Mouse (Mus musculus) MEL (cell line): ENCODE results near the gene Gm6993. TPM values are rescaled to one million over a fixed set of nuclear protein-coding genes. Genes with fewer than 3 reads are reported as not detected.

Source experiments
- DNase-seq: peaks from one replicate; pipeline ENCODE4 v3.0.0; 2011; ENCODE audit warnings: low read depth, low spot score
- H3K27ac ChIP-seq: 2 replicates; pipeline ENCODE4 v1.5.1; 2012; ENCODE audit warnings: low read depth, mild to moderate bottlenecking, control low read depth, low read length, moderate library complexity; ENCODE audit not compliant: control insufficient read depth
- H3K27me3 ChIP-seq, 2 experiments: fragments of 150-350 bp in 1 of 2; sonication (generic) in 1 of 2; 2 replicates each; pipeline ENCODE4 v1.6.1; 2012; ENCODE audit warnings: low read length in 2 of 2, mild to moderate bottlenecking in 2 of 2, improper control_type of control experiment in 1 of 2, moderate library complexity in 1 of 2; ENCODE audit not compliant: insufficient read depth in 2 of 2, control insufficient read depth in 1 of 2
- H3K36me3 ChIP-seq, 2 experiments: 2 replicates each; pipeline ENCODE4 v1.6.1; 2012 to 2014; ENCODE audit warnings: low read length in 2 of 2, improper control_type of control experiment in 1 of 2, inconsistent platforms in 1 of 2, mild to moderate bottlenecking in 1 of 2; ENCODE audit not compliant: insufficient read depth in 2 of 2, control insufficient read depth in 1 of 2
- H3K4me1 ChIP-seq, 2 experiments: fragments of 150-350 bp in 1 of 2; sonication (generic) in 1 of 2; 2 replicates each; pipeline ENCODE4 v1.6.1; 2012; ENCODE audit warnings: low read length in 2 of 2, improper control_type of control experiment in 1 of 2, mild to moderate bottlenecking in 1 of 2; ENCODE audit not compliant: insufficient read depth in 2 of 2, control insufficient read depth in 1 of 2
- H3K4me3 ChIP-seq, 2 experiments: fragments of 150-350 bp in 1 of 2; sonication (generic) in 1 of 2; 2 replicates each; pipeline ENCODE4 v1.5.1; 2012; ENCODE audit warnings: low read depth in 2 of 2, low read length in 2 of 2, mild to moderate bottlenecking in 2 of 2, moderate library complexity in 2 of 2, control low read depth in 1 of 2, improper control_type of control experiment in 1 of 2; ENCODE audit not compliant: control insufficient read depth in 1 of 2, insufficient read depth in 1 of 2
- H3K79me2 ChIP-seq: 2 replicates; pipeline ENCODE4 v1.6.1; 2012; ENCODE audit warnings: mild to moderate bottlenecking, low read length, moderate library complexity; ENCODE audit not compliant: control insufficient read depth, poor library complexity, insufficient read depth
- H3K9ac ChIP-seq: 2 replicates; pipeline ENCODE4 v1.6.1; 2012; ENCODE audit warnings: low read depth, mild to moderate bottlenecking, control low read depth, low read length, moderate library complexity; ENCODE audit not compliant: control insufficient read depth, poor library complexity, severe bottlenecking
- H3K9me3 ChIP-seq: fragments of 150-350 bp; sonication (generic); replicated peaks from 2 replicates; pipeline ENCODE4 v1.6.1; 2012; ENCODE audit warnings: mild to moderate bottlenecking, low read length, improper control_type of control experiment, moderate library complexity; ENCODE audit not compliant: insufficient read depth
- CHD2 ChIP-seq: IDR thresholded peaks from 2 replicates; pipeline ENCODE4 v1.6.1; 2011; ENCODE audit warnings: low read length, improper control_type of control experiment
- CTCF ChIP-seq, 3 experiments: IDR thresholded peaks in 2 of 3; conservative IDR thresholded peaks in 1 of 3; 2 replicates each; pipeline ENCODE4 v1.5.1; 2011 to 2012; ENCODE audit warnings: low read length in 3 of 3, low read depth in 2 of 3, mild to moderate bottlenecking in 2 of 3, improper control_type of control experiment in 1 of 3, inconsistent platforms in 1 of 3, mixed read lengths in 1 of 3, moderate library complexity in 1 of 3; ENCODE audit not compliant: control insufficient read depth in 1 of 3, insufficient read depth in 1 of 3, poor library complexity in 1 of 3, severe bottlenecking in 1 of 3
- E2F4 ChIP-seq: IDR thresholded peaks from 2 replicates; pipeline ENCODE4 v1.6.1; 2011; ENCODE audit warnings: low read depth, low read length, improper control_type of control experiment, borderline replicate concordance
- ELF1 ChIP-seq: IDR thresholded peaks from 2 replicates; pipeline ENCODE4 v1.6.1; 2014; ENCODE audit warnings: low read depth, mild to moderate bottlenecking, inconsistent platforms, low read length, improper control_type of control experiment, moderate library complexity
- ETS1 ChIP-seq: IDR thresholded peaks from 2 replicates; pipeline ENCODE4 v1.6.1; 2012; ENCODE audit warnings: low read depth, mild to moderate bottlenecking, inconsistent platforms, low read length, improper control_type of control experiment, moderate library complexity
- GATA1 ChIP-seq: IDR thresholded peaks from 2 replicates; pipeline ENCODE4 v1.6.1; 2011; ENCODE audit warnings: low read depth, low read length, improper control_type of control experiment
- KAT2A ChIP-seq: conservative IDR thresholded peaks from 2 replicates; pipeline ENCODE4 v1.6.1; 2012; ENCODE audit warnings: low read depth, low read length, improper control_type of control experiment, inconsistent platforms
- MAX ChIP-seq: IDR thresholded peaks from 2 replicates; pipeline ENCODE4 v1.6.1; 2011; ENCODE audit warnings: low read length, improper control_type of control experiment
- MAZ ChIP-seq: IDR thresholded peaks from 2 replicates; pipeline ENCODE4 v1.6.1; 2012; ENCODE audit warnings: low read depth, mild to moderate bottlenecking, inconsistent platforms, low read length, improper control_type of control experiment
- MEF2A ChIP-seq: IDR thresholded peaks from 2 replicates; pipeline ENCODE4 v1.6.1; 2014; ENCODE audit warnings: low read depth, mild to moderate bottlenecking, inconsistent platforms, low read length, improper control_type of control experiment; ENCODE audit not compliant: poor library complexity, insufficient replicate concordance, severe bottlenecking; ENCODE audit errors: extremely low read depth
- MYB ChIP-seq: IDR thresholded peaks from 2 replicates; pipeline ENCODE4 v1.6.1; 2011; ENCODE audit warnings: mild to moderate bottlenecking, low read depth, low read length, improper control_type of control experiment
- MYC ChIP-seq: IDR thresholded peaks from 2 replicates; pipeline ENCODE4 v1.6.1; 2011; ENCODE audit warnings: low read depth, mild to moderate bottlenecking, low read length, improper control_type of control experiment, moderate library complexity
- NELFE ChIP-seq: IDR thresholded peaks from 2 replicates; pipeline ENCODE4 v1.6.1; 2011; ENCODE audit warnings: low read depth, low read length, improper control_type of control experiment
- NRF1 ChIP-seq: IDR thresholded peaks from 2 replicates; pipeline ENCODE4 v1.6.1; 2014; ENCODE audit warnings: low read depth, mild to moderate bottlenecking, inconsistent platforms, low read length, improper control_type of control experiment, moderate library complexity; ENCODE audit not compliant: poor library complexity, insufficient read depth, severe bottlenecking
- RCOR1 ChIP-seq: IDR thresholded peaks from 2 replicates; pipeline ENCODE4 v1.6.1; 2012; ENCODE audit warnings: low read depth, mild to moderate bottlenecking, inconsistent platforms, low read length, improper control_type of control experiment
- SMC3 ChIP-seq: IDR thresholded peaks from 2 replicates; pipeline ENCODE4 v1.6.1; 2011; ENCODE audit warnings: low read depth, low read length, improper control_type of control experiment
- TAL1 ChIP-seq: IDR thresholded peaks from 2 replicates; pipeline ENCODE4 v1.6.1; 2012; ENCODE audit warnings: mild to moderate bottlenecking, inconsistent platforms, low read length, moderate library complexity, mixed read lengths
- TCF12 ChIP-seq: IDR thresholded peaks from 2 replicates; pipeline ENCODE4 v1.6.1; 2014; ENCODE audit warnings: low read depth, mild to moderate bottlenecking, inconsistent platforms, low read length, improper control_type of control experiment, moderate library complexity
- USF1 ChIP-seq: IDR thresholded peaks from 2 replicates; pipeline ENCODE4 v1.6.1; 2014; ENCODE audit warnings: low read depth, mild to moderate bottlenecking, inconsistent platforms, low read length, improper control_type of control experiment, moderate library complexity
- USF2 ChIP-seq, 2 experiments: IDR thresholded peaks; 2 replicates each; pipeline ENCODE4 v1.6.1; 2011 to 2012; ENCODE audit warnings: improper control_type of control experiment in 2 of 2, low read length in 2 of 2, borderline replicate concordance in 1 of 2, inconsistent platforms in 1 of 2, low read depth in 1 of 2, mild to moderate bottlenecking in 1 of 2; ENCODE audit not compliant: insufficient read depth in 1 of 2
- ZMIZ1 ChIP-seq: IDR thresholded peaks from 2 replicates; pipeline ENCODE4 v1.6.1; 2012; ENCODE audit warnings: low read depth, mild to moderate bottlenecking, inconsistent platforms, low read length, improper control_type of control experiment, moderate library complexity
- polyA plus RNA-seq, 2 experiments: library from polyadenylated mRNA; stranded (reverse) in 1 of 2; unstranded in 1 of 2; fragments of >175 nt in 1 of 2; fragments of >200 nt in 1 of 2; gene quantifications; 2 replicates each; pipeline versions ENCODE4 v1.2.1 to v1.2.4; 2012; ENCODE audit warnings: low replicate concordance in 2 of 2, low read depth in 1 of 2; ENCODE audit not compliant: insufficient read length in 2 of 2, insufficient read depth in 1 of 2, missing spikeins in 1 of 2
- total RNA-seq: library from RNA; depleted of rRNA; stranded (reverse); fragments of 300-350 nt; gene quantifications from 2 replicates; pipeline ENCODE4 v1.2.3, GENCODE M21; 2012

Gm6993 gene
- total and polyA plus RNA-seq, 3 experiments = not detected

DNA sequence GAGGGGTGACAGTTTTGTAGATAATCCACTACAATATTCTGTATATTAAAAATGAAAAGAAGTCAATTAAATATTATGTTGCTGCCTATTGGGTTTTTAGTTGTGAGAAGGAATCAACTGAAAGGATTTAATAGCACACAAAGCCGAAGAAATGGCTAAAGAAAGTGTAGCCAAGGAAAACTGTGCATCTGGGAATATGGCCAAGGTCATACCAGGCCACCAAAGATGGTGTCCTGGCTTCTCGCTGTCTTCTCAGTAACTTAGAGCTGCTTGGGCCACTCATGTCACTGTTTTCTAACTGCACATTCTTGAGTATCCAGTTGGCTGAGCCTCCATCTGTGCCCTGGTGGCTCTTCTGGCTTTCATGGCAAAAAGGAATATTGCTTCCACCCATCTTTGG is 3.4 kb downstream of the Gm6993 start:
- H3K4me3 ChIP-seq = no peak overlapping the region
- H3K27me3 ChIP-seq = peaks cover 0 to 2% of the 10 kb centered on the region in 2 experiments; a peak in 1 of 4 replicates

GRCm38 (mm10) chr12:31244691-31245090 is 4.1 kb downstream of the Gm6993 start:
- H3K27ac ChIP-seq = no peak overlapping the region
- H3K9me3 ChIP-seq = no peaks in the 10 kb centered on the region
- no peaks in the 10 kb centered on the region for H3K4me1 ChIP-seq
- H3K36me3 ChIP-seq = no peaks in the 10 kb centered on the region
- no peak overlapping the region for H3K4me3 ChIP-seq
- H3K79me2 ChIP-seq = no peaks in the 10 kb centered on the region
- H3K9ac ChIP-seq = no peak overlapping the region
- no peak for TF ChIP-seq ELF1
- no peak for TF ChIP-seq SMC3
- TF ChIP-seq ETS1 = no peak
- no peak for TF ChIP-seq USF1
- no peak for TF ChIP-seq CHD2
- TF ChIP-seq MEF2A = no peak
- no peak for TF ChIP-seq RCOR1
- no peak for TF ChIP-seq E2F4
- TF ChIP-seq MYB = no peak
- no peak for TF ChIP-seq USF2 (IDR thresholded peaks at IDR 0.05; ENCODE audit: borderline replicate concordance in 1 of 2, insufficient read depth in 1 of 2, low read depth in 1 of 2, low read length in 2 of 2)
- no peak for TF ChIP-seq NRF1
- TF ChIP-seq NELFE = no peak
- TF ChIP-seq MYC = no peak
- TF ChIP-seq MAX = no peak
- TF ChIP-seq ZMIZ1 = no peak
- TF ChIP-seq KAT2A = no peak
- no peak for TF ChIP-seq MAZ
- no peak for DNase-seq
- peaks cover 0 to 2% of the 10 kb centered on the region in 2 experiments; a peak in 1 of 4 replicates for H3K27me3 ChIP-seq

More for the DNA sequence above, 3.4 kb downstream of the Gm6993 start:
- Histone ChIP-seq H3K9ac (no peak overlapping the region), H3K9me3 (no peaks in the 10 kb centered on the region), H3K4me1 (no peaks in the 10 kb centered on the region), H3K79me2 (no peaks in the 10 kb centered on the region), H3K36me3 (no peaks in the 10 kb centered on the region), H3K27ac (no peak overlapping the region)
- DNase-seq = no peak
- TF ChIP-seq ELF1 = no peak
- no peak for TF ChIP-seq GATA1
- no peak for TF ChIP-seq CTCF (IDR thresholded peaks at IDR 0.05 in 2 of 3, conservative IDR thresholded peaks at IDR 0.05 in 1 of 3; ENCODE audit: control insufficient read depth in 1 of 3, insufficient read depth in 1 of 3, low read depth in 2 of 3, low read length in 3 of 3, poor library complexity in 1 of 3, severe bottlenecking in 1 of 3)
- no peak for TF ChIP-seq TAL1
- no peak for TF ChIP-seq NRF1
- TF ChIP-seq TCF12 = no peak
